ENCODE assay signal across 16 mouse cellular contexts in the genomic region with DNA sequence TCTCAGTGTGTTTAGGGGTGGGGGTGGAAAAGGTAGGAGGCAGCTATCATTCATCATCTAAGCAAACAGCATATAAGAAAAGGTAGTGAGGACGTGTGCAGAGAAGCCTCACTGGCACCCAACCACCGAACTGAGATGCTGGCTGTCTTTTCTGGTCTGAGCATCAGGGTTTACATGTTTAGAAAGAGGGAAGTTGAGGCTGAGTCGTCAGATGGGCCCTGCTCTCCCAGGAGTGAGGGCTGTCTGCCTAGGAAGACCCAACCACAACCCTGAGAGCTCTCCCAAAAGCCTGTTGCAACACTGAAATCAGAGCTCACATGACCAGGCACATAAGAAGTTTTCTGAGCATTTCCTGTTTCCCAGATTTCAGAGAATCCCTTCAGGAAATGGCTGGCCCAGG.
"Had no signal": no experiment of that assay in that cellular context is flagged by ENCODE, and none has a peak within 500 bp of the region (broad histone marks: within the 10 kb centered on the region; RNA-seq: fewer than 3 reads in every experiment).

No protein-coding gene starts in this region.

- H3K27me3 ChIP-seq: kidney, embryonic 15.5 days; liver, embryonic 15.5 days; midbrain, embryonic 12.5 days; neural tube, embryonic 13.5 days had no signal

- ATAC-seq: midbrain, embryonic 16.5 days had no signal

- H3K27ac ChIP-seq: kidney, embryonic 15.5 days; left cerebral cortex, adult 2 months; limb, embryonic 10.5 days; liver, embryonic 15.5 days; midbrain, embryonic 12.5 days; neural tube, embryonic 13.5 days had no signal

- H3K36me3 ChIP-seq: kidney, embryonic 15.5 days; limb, embryonic 10.5 days; liver, embryonic 15.5 days; midbrain, embryonic 12.5 days; neural tube, embryonic 13.5 days had no signal

- H3K4me3 ChIP-seq: kidney, embryonic 15.5 days; left cerebral cortex, adult 2 months; limb, embryonic 10.5 days; liver, embryonic 15.5 days; midbrain, embryonic 12.5 days; neural tube, embryonic 13.5 days had no signal

- H3K9me3 ChIP-seq: kidney, embryonic 15.5 days; limb, embryonic 10.5 days; liver, embryonic 15.5 days; midbrain, embryonic 12.5 days; neural tube, embryonic 13.5 days had no signal

- DNase-seq: kidney, adult 18-20 months; kidney, postnatal 14 days; lung, adult 2 months; lung, postnatal 10 days; lung, postnatal 4 days; right cerebral cortex, adult 18-20 months; right cerebral cortex, postnatal 25 days; thymus, adult 18-20 months; thymus, postnatal 14 days had no signal

- H3K4me1 ChIP-seq: limb, embryonic 10.5 days; liver, embryonic 15.5 days; midbrain, embryonic 12.5 days had no signal
